Mouse (Mus musculus): ENCODE results near the gene Ddx43. TPM values are rescaled to one million over a fixed set of nuclear protein-coding genes. Genes with fewer than 3 reads are reported as not detected.
A peak's percentile ranks its signal among the peaks of the same experiment; 100 is the strongest.

Gene Ddx43
- polyA plus RNA-seq, 1 experiment from 2014 or later, result 0.05 TPM

DNA sequence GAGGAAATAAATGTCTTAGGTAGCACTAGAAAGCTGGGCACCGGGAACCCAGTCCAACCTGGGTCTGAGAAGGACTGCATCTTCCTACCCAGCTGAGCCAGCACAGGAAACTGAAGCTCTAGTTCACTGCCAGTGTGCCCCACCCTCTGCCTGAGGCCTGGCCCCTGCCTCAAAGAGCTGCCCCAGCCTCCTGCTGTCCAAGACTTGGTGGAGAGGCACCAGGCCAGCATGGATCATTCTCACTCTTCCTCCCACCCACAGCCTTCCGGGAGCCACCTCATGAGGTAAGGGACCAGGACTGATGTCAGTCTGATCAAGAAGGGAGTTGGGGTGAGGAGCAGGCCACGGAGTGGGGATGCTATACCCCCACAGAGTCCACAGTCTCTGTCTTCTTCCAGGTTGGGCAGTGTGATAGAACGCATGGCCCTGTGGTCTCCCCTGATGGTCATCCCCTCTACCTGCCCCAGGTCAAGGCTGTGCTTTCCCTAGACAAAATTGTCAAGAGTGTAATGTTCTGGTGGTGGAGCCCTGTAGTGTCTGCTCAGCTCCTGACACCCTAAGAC lies 33.4 kb downstream of the Ddx43 start:
- no peak overlapping the region for H3K4me2 ChIP-seq (replicated peaks; ENCODE audit: low read depth, low read length)
- H3K36me3 ChIP-seq (ENCODE audit: insufficient read depth, low read length), result no peaks in the 10 kb centered on the region
- ATAC-seq, result no peak
- H3K4me1 ChIP-seq (ENCODE audit: insufficient read depth, low read depth, low read length), result no peaks in the 10 kb centered on the region
- no peak for DNase-seq (ENCODE audit: low spot score)
- no peak overlapping the region for H3K4me3 ChIP-seq (ENCODE audit: low read depth, low read length)
- no peak overlapping the region for H3K27ac ChIP-seq (ENCODE audit: low read length)
- H3K9ac ChIP-seq (replicated peaks; ENCODE audit: low read depth), result no peak overlapping the region
- H3K27me3 ChIP-seq (replicated peaks; ENCODE audit: insufficient read depth, low read length), result no peaks in the 10 kb centered on the region
- TF ChIP-seq CTCF (IDR thresholded peaks at IDR 0.05), result no peak
- no peak for TF ChIP-seq EP300 (IDR thresholded peaks at IDR 0.05)
- 66% methylated on average over 4 of the region's 4 CpGs for WGBS
- H3K9me3 ChIP-seq (ENCODE audit: low read length), result no peaks in the 10 kb centered on the region

DNA sequence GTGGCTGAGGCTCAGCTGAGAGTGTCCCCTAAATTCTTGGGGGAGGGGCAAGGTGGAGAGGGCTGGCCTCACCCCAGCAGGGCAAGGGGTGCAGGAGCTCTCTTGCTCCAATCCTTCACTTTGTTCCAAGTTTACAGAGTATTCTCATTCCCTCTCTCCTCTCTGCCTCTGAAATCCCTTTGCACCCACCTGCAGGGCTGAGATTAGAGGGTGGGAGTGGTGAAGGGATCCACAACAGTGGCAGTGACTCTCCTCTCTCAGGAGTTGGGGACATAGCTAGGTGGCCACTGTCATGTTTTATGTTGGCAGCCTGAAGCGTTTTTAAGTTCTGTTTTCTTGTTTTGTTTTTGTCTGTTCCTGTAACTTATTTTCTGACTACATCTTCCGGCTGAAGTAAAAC lies 34.0 kb downstream of the Ddx43 start:
- WGBS, result 48% methylated on average over 2 of the region's 2 CpGs

DNA sequence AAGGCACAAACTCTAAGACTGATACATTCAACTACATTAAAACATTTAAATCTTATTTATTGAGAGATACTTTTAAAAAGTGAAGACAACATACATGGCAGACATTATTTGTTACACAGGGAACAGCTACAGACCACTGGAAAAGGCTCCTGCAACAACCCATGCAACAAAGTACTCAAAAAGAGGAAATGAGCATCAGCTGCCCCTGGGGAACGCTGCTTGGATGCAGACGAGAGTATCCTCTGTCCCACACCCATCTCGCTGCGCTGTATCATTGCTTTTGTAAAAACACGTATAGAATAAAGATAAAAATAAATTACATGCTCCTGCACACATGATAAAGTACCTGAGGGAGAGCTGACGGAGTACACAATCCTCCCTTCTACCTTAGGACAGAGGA lies 34.9 kb downstream of the Ddx43 start:
- H3K36me3 ChIP-seq (ENCODE audit: insufficient read depth, low read length), result no peaks in the 10 kb centered on the region
- DNase-seq (ENCODE audit: low spot score) (no peak), ATAC-seq (no peak)
- TF ChIP-seq CTCF (IDR thresholded peaks at IDR 0.05), result no peak
- TF ChIP-seq EP300 (IDR thresholded peaks at IDR 0.05), result no peak
- no peak overlapping the region for H3K27ac ChIP-seq (ENCODE audit: low read length)
- H3K27me3 ChIP-seq (replicated peaks; ENCODE audit: insufficient read depth, low read length), result no peaks in the 10 kb centered on the region
- H3K4me3 ChIP-seq (ENCODE audit: low read depth, low read length), result no peak overlapping the region
- WGBS, result 68% methylated on average over 6 of the region's 6 CpGs
- H3K4me1 ChIP-seq (ENCODE audit: insufficient read depth, low read depth, low read length), result no peaks in the 10 kb centered on the region
- H3K4me2 ChIP-seq (replicated peaks; ENCODE audit: low read depth, low read length), result no peak overlapping the region
- H3K9me3 ChIP-seq (ENCODE audit: low read length), result no peaks in the 10 kb centered on the region
- no peak overlapping the region for H3K9ac ChIP-seq (replicated peaks; ENCODE audit: low read depth)

More for the DNA sequence above, 34.0 kb downstream of the Ddx43 start:
- no peak overlapping the region for H3K4me2 ChIP-seq (replicated peaks; ENCODE audit: low read depth, low read length)
- ATAC-seq (no peak), DNase-seq (ENCODE audit: low spot score) (no peak)
- no peak overlapping the region for H3K4me3 ChIP-seq (ENCODE audit: low read depth, low read length)
- no peaks in the 10 kb centered on the region for H3K9me3 ChIP-seq (ENCODE audit: low read length)
- no peaks in the 10 kb centered on the region for H3K27me3 ChIP-seq (replicated peaks; ENCODE audit: insufficient read depth, low read length)
- TF ChIP-seq CTCF (IDR thresholded peaks at IDR 0.05), result no peak
- no peak for TF ChIP-seq EP300 (IDR thresholded peaks at IDR 0.05)
- no peaks in the 10 kb centered on the region for H3K36me3 ChIP-seq (ENCODE audit: insufficient read depth, low read length)
- no peak overlapping the region for H3K27ac ChIP-seq (ENCODE audit: low read length)
- H3K4me1 ChIP-seq (ENCODE audit: insufficient read depth, low read depth, low read length), result no peaks in the 10 kb centered on the region
- H3K9ac ChIP-seq (replicated peaks; ENCODE audit: low read depth), result no peak overlapping the region

DNA sequence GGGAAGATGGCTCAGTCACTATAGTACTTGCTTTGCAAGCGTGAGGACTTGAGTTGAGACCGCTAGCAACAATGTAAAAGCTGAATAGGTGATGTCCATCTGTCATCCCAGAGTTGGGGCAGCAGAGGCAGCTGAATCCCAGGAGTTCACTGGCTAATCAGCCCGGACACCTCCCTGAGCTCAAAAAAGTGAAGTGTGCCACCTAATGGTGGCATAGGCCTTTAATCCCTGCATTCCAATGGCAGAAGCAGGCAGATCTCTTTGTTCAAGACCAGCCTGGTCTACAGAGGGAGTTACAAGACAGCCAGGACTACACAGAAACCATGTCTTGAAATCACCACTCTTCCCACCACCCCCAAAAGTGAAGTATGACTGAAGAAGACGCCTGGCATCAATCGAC lies 36.9 kb downstream of the Ddx43 start:
- Histone ChIP-seq H3K36me3 (ENCODE audit: insufficient read depth, low read length) (no peaks in the 10 kb centered on the region), H3K4me1 (ENCODE audit: insufficient read depth, low read depth, low read length) (no peaks in the 10 kb centered on the region), H3K27me3 (replicated peaks; ENCODE audit: insufficient read depth, low read length) (no peaks in the 10 kb centered on the region), H3K9me3 (ENCODE audit: low read length) (no peaks in the 10 kb centered on the region), H3K9ac (replicated peaks; ENCODE audit: low read depth) (no peak overlapping the region), H3K4me2 (replicated peaks; ENCODE audit: low read depth, low read length) (no peak overlapping the region), H3K27ac (ENCODE audit: low read length) (no peak overlapping the region), H3K4me3 (ENCODE audit: low read depth, low read length) (no peak overlapping the region)
- no peak for ATAC-seq
- no peak for TF ChIP-seq EP300 (IDR thresholded peaks at IDR 0.05)
- TF ChIP-seq CTCF (IDR thresholded peaks at IDR 0.05), result peak; percentile 24; the same call in 1 of the 2 replicates
- 90% methylated on average over 5 of the region's 5 CpGs for WGBS
- no peak for DNase-seq (ENCODE audit: low spot score)

DNA sequence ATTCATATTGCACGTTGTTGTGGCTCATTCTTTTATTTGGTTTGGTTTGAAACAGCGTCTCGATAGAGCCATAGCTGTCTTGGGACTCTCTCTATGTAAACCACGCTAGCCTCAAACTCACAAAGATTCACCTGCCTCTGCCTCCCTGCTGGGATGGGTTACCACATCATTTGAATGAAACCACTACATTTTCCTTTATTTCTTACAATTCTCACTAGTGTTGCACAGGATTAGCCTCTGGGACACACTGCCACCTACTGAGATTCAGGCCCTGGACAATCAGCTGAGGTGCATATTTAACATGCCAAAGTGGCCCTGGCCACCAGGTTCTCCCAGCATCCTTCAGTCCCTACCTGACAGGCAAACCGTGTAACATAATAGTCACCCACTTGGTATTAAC lies 43.8 kb downstream of the Ddx43 start:
- no peak overlapping the region for H3K27ac ChIP-seq (ENCODE audit: low read length)
- no peaks in the 10 kb centered on the region for H3K36me3 ChIP-seq (ENCODE audit: insufficient read depth, low read length)
- TF ChIP-seq CTCF (IDR thresholded peaks at IDR 0.05) (peak; percentile 22), EP300 (IDR thresholded peaks at IDR 0.05) (no peak)
- peaks cover 8% of the 10 kb centered on the region; the same call in 1 of the 2 replicates for H3K27me3 ChIP-seq (replicated peaks; ENCODE audit: insufficient read depth, low read length)
- H3K4me1 ChIP-seq (ENCODE audit: insufficient read depth, low read depth, low read length), result 0 out of 2 replicates have a peak, but pooled peaks cover 5% of the 10 kb centered on the region
- ATAC-seq (no peak), DNase-seq (ENCODE audit: low spot score) (no peak)
- no peak overlapping the region for H3K4me2 ChIP-seq (replicated peaks; ENCODE audit: low read depth, low read length)
- H3K4me3 ChIP-seq (ENCODE audit: low read depth, low read length), result no peak overlapping the region
- WGBS, result 68% methylated on average over 5 of the region's 5 CpGs
- no peaks in the 10 kb centered on the region for H3K9me3 ChIP-seq (ENCODE audit: low read length)
- H3K9ac ChIP-seq (replicated peaks; ENCODE audit: low read depth), result no peak overlapping the region

DNA sequence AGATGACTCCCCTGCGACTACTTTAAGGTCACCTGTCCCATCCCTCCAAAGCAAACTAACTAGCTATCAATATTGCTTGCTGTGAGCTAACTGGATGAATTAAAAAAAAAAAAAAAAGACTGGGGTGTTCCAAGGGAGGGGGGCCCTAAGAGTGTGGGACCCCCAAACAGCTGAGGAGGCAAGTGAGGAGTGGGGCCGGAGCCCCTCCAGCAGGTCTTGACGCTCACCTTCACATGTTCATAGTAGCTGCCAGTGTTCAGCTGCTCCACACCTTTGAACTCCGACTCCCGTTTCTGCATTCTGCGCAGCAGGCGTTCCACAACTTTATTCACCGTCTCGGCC lies 46.6 kb downstream of the Ddx43 start:
- DNase-seq (ENCODE audit: low spot score) (no peak), ATAC-seq (peak; percentile 11; the same call in 1 of the 2 replicates)
- H3K9me3 ChIP-seq (ENCODE audit: low read length), result no peaks in the 10 kb centered on the region
- peak overlapping the region; percentile 90 for H3K4me2 ChIP-seq (replicated peaks; ENCODE audit: low read depth, low read length)
- TF ChIP-seq CTCF (IDR thresholded peaks at IDR 0.05) (no peak), EP300 (IDR thresholded peaks at IDR 0.05) (no peak)
- H3K4me3 ChIP-seq (ENCODE audit: low read depth, low read length), result peak overlapping the region; percentile 51
- no peaks in the 10 kb centered on the region for H3K36me3 ChIP-seq (ENCODE audit: insufficient read depth, low read length)
- H3K27ac ChIP-seq (ENCODE audit: low read length), result no peak overlapping the region
- no peak overlapping the region for H3K9ac ChIP-seq (replicated peaks; ENCODE audit: low read depth)
- WGBS, result 4% methylated on average over 9 of the region's 9 CpGs
- H3K4me1 ChIP-seq (ENCODE audit: insufficient read depth, low read depth, low read length), result 0 out of 2 replicates have a peak, but pooled peaks cover 5% of the 10 kb centered on the region
- peaks cover 8% of the 10 kb centered on the region; the same call in 1 of the 2 replicates for H3K27me3 ChIP-seq (replicated peaks; ENCODE audit: insufficient read depth, low read length)
